Mouse (Mus musculus): ENCODE data around the gene Pitx1.

DNA sequence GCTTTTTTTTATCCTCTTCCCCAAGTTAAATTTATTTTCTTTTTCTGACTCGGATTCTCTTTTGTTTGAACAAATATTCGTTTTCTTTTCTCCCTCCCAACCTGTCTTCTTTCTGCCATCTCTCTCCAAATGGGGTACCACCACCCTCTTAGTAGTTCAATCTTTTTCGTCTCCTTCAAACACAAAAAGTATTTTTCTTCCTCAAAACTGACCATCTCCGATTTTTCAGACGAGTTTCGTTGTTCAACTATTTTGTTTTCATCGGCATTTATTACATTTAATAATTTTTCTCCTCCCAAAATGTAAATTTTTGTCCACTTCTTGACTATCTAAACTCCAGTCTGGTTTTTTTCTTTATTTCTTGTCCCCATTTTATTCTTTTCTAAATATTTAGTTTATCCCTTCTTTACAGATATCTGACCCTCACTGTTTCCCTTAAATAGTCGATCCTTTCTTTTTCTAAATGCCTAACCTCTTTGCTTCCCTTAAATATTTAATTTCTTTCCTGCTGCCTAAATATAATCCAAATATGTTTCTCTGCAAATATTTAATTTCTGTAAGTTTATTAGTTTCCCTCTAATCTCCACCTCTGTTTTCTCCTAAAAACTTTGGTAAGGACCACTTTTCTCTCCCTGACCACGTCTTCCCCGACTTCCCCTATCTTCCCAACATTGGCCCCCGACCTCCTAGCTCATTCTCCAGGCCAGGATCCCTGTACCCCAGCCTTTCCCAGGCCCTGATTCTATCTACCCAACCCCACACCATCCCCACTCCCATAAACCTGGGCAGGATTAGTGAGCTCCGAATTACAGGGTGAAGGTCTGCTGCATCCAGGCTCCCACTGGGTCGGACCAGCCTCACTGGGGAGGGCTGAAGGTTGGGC lies 9.0 kb downstream of the Pitx1 start:
- TF ChIP-seq POLR2A (IDR thresholded peaks at IDR 0.05; ENCODE audit: insufficient read depth, low read depth, low read length) (no peak), CTCF (IDR thresholded peaks at IDR 0.05; ENCODE audit: insufficient read depth, low read depth, low read length) (no peak)
